Mouse (Mus musculus) thymus, adult 2 months (tissue): ENCODE measurements around the gene Psapl1.

Experiments
- CTCF ChIP-seq: fragments of 200-500 bp; IDR thresholded peaks from 2 replicates; pipeline ENCODE4 v1.5.1; 2012; ENCODE audit warnings: mild to moderate bottlenecking, control low read depth, low read length, moderate library complexity, borderline replicate concordance; ENCODE audit not compliant: control insufficient read depth, poor library complexity, insufficient read depth; ENCODE audit errors: extremely low read depth
- POLR2A ChIP-seq: fragments of 200-500 bp; IDR thresholded peaks from 2 replicates; pipeline ENCODE4 v1.6.1; 2012; ENCODE audit warnings: mild to moderate bottlenecking, low read length, control low read depth, moderate library complexity; ENCODE audit not compliant: control insufficient read depth, poor library complexity, insufficient read depth; ENCODE audit errors: extremely low read depth

- no peak for TF ChIP-seq CTCF
- TF ChIP-seq POLR2A, result no peak
Observed at GRCm38 (mm10) chr5:36194631-36195030, 9.2 kb upstream of the Psapl1 start.
